Mouse (Mus musculus) thymus, adult 2 months (tissue): Measurements from ENCODE around the gene Ccdc120.
A peak's percentile ranks its signal among the peaks of the same experiment; 100 is the strongest.

Experiments used
- CTCF ChIP-seq: fragments of 200-500 bp; IDR thresholded peaks from 2 replicates; pipeline ENCODE4 v1.5.1; 2012; ENCODE audit warnings: mild to moderate bottlenecking, control low read depth, low read length, moderate library complexity, borderline replicate concordance; ENCODE audit not compliant: control insufficient read depth, poor library complexity, insufficient read depth; ENCODE audit errors: extremely low read depth
- POLR2A ChIP-seq: fragments of 200-500 bp; IDR thresholded peaks from 2 replicates; pipeline ENCODE4 v1.6.1; 2012; ENCODE audit warnings: mild to moderate bottlenecking, low read length, control low read depth, moderate library complexity; ENCODE audit not compliant: control insufficient read depth, poor library complexity, insufficient read depth; ENCODE audit errors: extremely low read depth

DNA sequence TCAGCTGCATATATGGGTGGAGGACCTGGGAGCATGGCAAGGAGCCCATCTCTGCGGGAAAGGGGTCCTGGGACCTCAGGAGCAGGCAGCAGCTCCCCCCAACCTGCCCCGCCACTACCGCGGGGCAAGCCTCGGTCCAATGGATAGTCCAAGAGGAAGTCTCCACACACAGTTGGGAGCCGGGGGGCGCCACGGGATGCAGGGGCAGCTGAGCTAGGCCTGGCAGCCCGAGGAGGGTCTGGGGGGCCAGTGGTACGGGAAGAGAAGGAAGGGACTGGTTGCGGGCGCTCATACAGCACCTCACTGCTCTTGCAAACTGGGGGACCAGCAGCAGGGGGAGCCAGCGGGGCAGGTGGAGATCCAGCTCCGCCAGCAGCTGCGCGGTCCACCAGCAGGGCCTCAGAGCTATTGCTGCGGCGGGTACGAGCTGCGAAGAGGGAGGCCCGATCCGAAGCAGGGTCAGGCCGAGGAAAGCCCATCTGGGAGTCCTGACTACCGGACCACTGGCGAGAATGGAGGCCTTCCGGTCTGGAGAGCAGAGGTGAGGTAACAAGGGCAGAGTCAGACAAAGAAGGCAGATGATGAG is 17.0 kb downstream of the Ccdc120 start:
- TF ChIP-seq CTCF: peak; percentile 72; the same call in 1 of the 2 replicates
- TF ChIP-seq POLR2A: no peak
